Mouse (Mus musculus) spleen, adult 2 months (tissue): ENCODE data around the gene Rnf8.

Source experiments
- CTCF ChIP-seq: fragments of 200-500 bp; IDR thresholded peaks from 2 replicates; pipeline ENCODE4 v1.5.1; 2011; ENCODE audit warnings: mild to moderate bottlenecking, inconsistent platforms; ENCODE audit not compliant: insufficient read depth, insufficient read length, insufficient replicate concordance; ENCODE audit errors: extremely low read depth
- POLR2A ChIP-seq: fragments of 200-500 bp; IDR thresholded peaks from 2 replicates; pipeline ENCODE4 v1.6.1; 2011; ENCODE audit warnings: low read depth, low read length, inconsistent platforms

GRCm38 (mm10) chr17:29688610-29689009, 74.0 kb downstream of the Rnf8 start:
- TF ChIP-seq CTCF (no peak), POLR2A (no peak)
